Mouse (Mus musculus) ovary, postnatal 10 days (tissue): ENCODE results near the gene Btbd35f24.
"Not testable (repeated sequence)": the region's sequence is repeated elsewhere in the genome, so short reads cannot be mapped to it uniquely, and the experiment has no call there.

Experiments
- DNase-seq: peaks from one replicate; pipeline ENCODE4 v3.0.0; 2022; ENCODE audit warnings: low spot score

Btbd35f24 gene

GRCm38 (mm10) chrX:3195727-3196126, at the start of gene Btbd35f24:
Btbd35f24 (minus strand) TSS chrX:3195827.
- DNase-seq = not testable (repeated sequence)
